Mouse (Mus musculus) midbrain, embryonic 11.5 days (tissue): ENCODE data around the gene Mum1. TPM values are rescaled to one million over a fixed set of nuclear protein-coding genes. Genes with fewer than 3 reads are reported as not detected.

Experiments used
- ATAC-seq: fragments of 200-750 bp; cut with Nextera tagmentation; 2 replicates; pipeline ENCODE4 v1.8.0; 2017; ENCODE audit warnings: moderate TSS enrichment, moderate library complexity; ENCODE audit not compliant: low FRiP score
- DNase-seq: peaks from one replicate; pipeline ENCODE4 v3.0.0; 2015; ENCODE audit warnings: low spot score; ENCODE audit errors: missing footprints
- H3K27ac ChIP-seq: fragments of 300-500 bp; sonication (generic); 2 replicates; pipeline ENCODE4 v1.5.1; 2014; ENCODE audit warnings: low read depth, low read length
- H3K27me3 ChIP-seq: fragments of 300-500 bp; sonication (generic); 2 replicates; pipeline ENCODE4 v1.6.1; 2014; ENCODE audit warnings: mild to moderate bottlenecking, low read length, moderate library complexity, mixed read lengths; ENCODE audit not compliant: control insufficient read depth, insufficient read depth
- H3K36me3 ChIP-seq: fragments of 300-500 bp; sonication (generic); 2 replicates; pipeline ENCODE4 v1.6.1; 2014; ENCODE audit warnings: mild to moderate bottlenecking, low read length, moderate library complexity, mixed read lengths; ENCODE audit not compliant: control insufficient read depth, insufficient read depth
- H3K4me1 ChIP-seq: fragments of 300-500 bp; sonication (generic); 2 replicates; pipeline ENCODE4 v1.6.1; 2014; ENCODE audit warnings: low read length; ENCODE audit not compliant: control insufficient read depth, insufficient read depth
- H3K4me2 ChIP-seq: fragments of 300-500 bp; sonication (generic); 2 replicates; pipeline ENCODE4 v1.6.1; 2014; ENCODE audit warnings: mild to moderate bottlenecking, moderate library complexity
- H3K4me3 ChIP-seq: fragments of 300-500 bp; sonication (generic); 2 replicates; pipeline ENCODE4 v1.5.1; 2014; ENCODE audit warnings: low read depth, low read length
- H3K9ac ChIP-seq: fragments of 300-500 bp; sonication (generic); 2 replicates; pipeline ENCODE4 v1.6.1; 2014; ENCODE audit warnings: low read length
- H3K9me3 ChIP-seq: fragments of 300-500 bp; sonication (generic); 2 replicates; pipeline ENCODE4 v1.6.1; 2016; ENCODE audit warnings: low read length; ENCODE audit not compliant: control insufficient read depth
- WGBS: fragments of 180-500 bp; shearing (Covaris S2); extraction: QIAGEN DNeasy Blood & Tissue Kit; methylation state at CpG from one replicate; pipeline ENCODE4 v1.1.7; 2014; 5-methylcytosine and 5-hydroxymethylcytosine counted together
- polyA plus RNA-seq: library from polyadenylated mRNA; unstranded; fragments of >200 nt; fragmentation: Nextera tagmentation; extraction: Ambion mirVana; gene quantifications from 2 replicates; pipeline ENCODE4 v1.2.1, GENCODE M21; 2014

Mum1 gene
- polyA plus RNA-seq, 1 experiment from 2014 or later, result 142 TPM

- WGBS, result 87% methylated on average over 5 of the region's 5 CpGs
- Histone ChIP-seq H3K4me1 (peaks cover 26% of the 10 kb centered on the region), H3K4me2 (no peak overlapping the region), H3K9ac (no peak overlapping the region), H3K27ac (no peak overlapping the region), H3K36me3 (peaks cover 8% of the 10 kb centered on the region), H3K4me3 (no peak overlapping the region), H3K9me3 (no peaks in the 10 kb centered on the region), H3K27me3 (no peaks in the 10 kb centered on the region)
- ATAC-seq (no peak), DNase-seq (no peak)
Observed at GRCm38 (mm10) chr10:80271186-80271843, 45.1 kb downstream of the Mum1 start.

GRCm38 (mm10) chr10:80271870-80272585, 45.8 kb downstream of the Mum1 start:
- ATAC-seq, result no peak
- no peak overlapping the region for H3K4me3 ChIP-seq
- no peaks in the 10 kb centered on the region for H3K27me3 ChIP-seq
- H3K4me1 ChIP-seq, result peaks cover 19% of the 10 kb centered on the region
- H3K27ac ChIP-seq, result no peak overlapping the region
- H3K36me3 ChIP-seq, result peaks cover 13% of the 10 kb centered on the region
- 89% methylated on average over 8 of the region's 8 CpGs for WGBS
- H3K4me2 ChIP-seq, result no peak overlapping the region
- H3K9me3 ChIP-seq, result no peaks in the 10 kb centered on the region
- H3K9ac ChIP-seq, result no peak overlapping the region
- DNase-seq, result no peak

GRCm38 (mm10) chr10:80273847-80274246, 47.6 kb downstream of the Mum1 start:
- peaks cover 6% of the 10 kb centered on the region; the same call in 1 of the 2 replicates for H3K4me1 ChIP-seq
- DNase-seq (no peak), ATAC-seq (no peak)
- H3K27ac ChIP-seq, result no peak overlapping the region
- H3K9ac ChIP-seq, result no peak overlapping the region
- 94% methylated on average over 3 of the region's 3 CpGs for WGBS
- no peaks in the 10 kb centered on the region for H3K27me3 ChIP-seq
- H3K4me3 ChIP-seq, result no peak overlapping the region
- H3K4me2 ChIP-seq, result no peak overlapping the region
- no peaks in the 10 kb centered on the region for H3K9me3 ChIP-seq
- H3K36me3 ChIP-seq, result peaks cover 28% of the 10 kb centered on the region

- ATAC-seq, result no peak
- WGBS, result 89% methylated on average over 5 of the region's 5 CpGs
Observed at GRCm38 (mm10) chr10:80276238-80276637, 50.0 kb downstream of the Mum1 start.

DNA sequence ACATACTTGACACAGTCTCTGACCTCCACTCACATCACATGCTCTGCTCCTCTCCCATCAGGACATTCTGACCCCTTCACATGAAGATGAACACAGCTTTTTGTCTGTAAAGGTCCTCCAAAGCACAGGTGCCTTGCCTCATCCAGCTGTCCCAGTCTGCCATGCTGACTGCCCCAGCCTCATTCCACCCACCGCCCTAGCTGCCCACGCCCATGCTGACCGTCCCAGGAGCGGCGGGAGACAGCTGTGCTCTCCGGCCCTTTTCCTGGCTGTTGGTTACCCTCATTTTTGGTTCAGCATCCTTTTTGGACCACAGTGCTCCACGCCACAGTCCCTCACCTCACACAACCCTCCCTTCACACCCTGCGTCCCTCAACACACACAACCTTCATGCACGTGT, 52.2 kb downstream of the Mum1 start:
- Histone ChIP-seq H3K9ac (no peak overlapping the region), H3K27me3 (no peaks in the 10 kb centered on the region), H3K36me3 (peaks cover 42% of the 10 kb centered on the region), H3K4me1 (no peaks in the 10 kb centered on the region), H3K4me3 (no peak overlapping the region), H3K27ac (no peak overlapping the region), H3K4me2 (no peak overlapping the region), H3K9me3 (no peaks in the 10 kb centered on the region)
- ATAC-seq (no peak), DNase-seq (no peak)
- WGBS, result 93% methylated on average over 9 of the region's 9 CpGs

More at GRCm38 (mm10) chr10:80276238-80276637, 50.0 kb downstream of the Mum1 start:
- no peaks in the 10 kb centered on the region for H3K4me1 ChIP-seq
- no peak overlapping the region for H3K9ac ChIP-seq
- peaks cover 37% of the 10 kb centered on the region for H3K36me3 ChIP-seq
- H3K27me3 ChIP-seq, result no peaks in the 10 kb centered on the region
- DNase-seq, result no peak
- H3K4me2 ChIP-seq, result no peak overlapping the region
- no peaks in the 10 kb centered on the region for H3K9me3 ChIP-seq
- H3K27ac ChIP-seq, result no peak overlapping the region
- H3K4me3 ChIP-seq, result no peak overlapping the region

DNA sequence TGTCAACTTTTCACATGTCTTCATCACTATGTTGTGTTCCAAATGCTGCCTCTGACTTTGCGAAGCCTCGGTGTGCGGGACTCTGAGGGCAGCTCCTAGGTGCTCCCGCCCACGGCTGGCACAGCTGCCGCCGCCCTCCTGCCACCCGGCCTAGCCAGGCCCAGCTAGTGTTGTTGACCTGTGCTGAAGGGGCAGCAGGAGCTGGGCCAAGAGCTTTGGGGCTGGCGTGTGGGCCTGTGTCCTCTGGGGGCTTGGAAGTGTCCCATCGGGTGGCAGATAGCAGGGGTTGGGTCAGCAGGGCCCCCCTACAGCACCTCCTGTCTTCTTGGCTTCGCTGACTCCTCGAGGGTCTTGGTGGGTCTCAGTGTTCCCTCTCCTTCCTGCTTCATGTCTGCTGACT, 53.0 kb downstream of the Mum1 start:
- peaks cover 48% of the 10 kb centered on the region for H3K36me3 ChIP-seq
- no peaks in the 10 kb centered on the region for H3K4me1 ChIP-seq
- no peaks in the 10 kb centered on the region for H3K9me3 ChIP-seq
- ATAC-seq, result no peak
- H3K4me3 ChIP-seq, result no peak overlapping the region
- no peak for DNase-seq
- H3K4me2 ChIP-seq, result no peak overlapping the region
- 92% methylated on average over 12 of the region's 12 CpGs for WGBS
- H3K9ac ChIP-seq, result no peak overlapping the region
- no peak overlapping the region for H3K27ac ChIP-seq
- no peaks in the 10 kb centered on the region for H3K27me3 ChIP-seq

DNA sequence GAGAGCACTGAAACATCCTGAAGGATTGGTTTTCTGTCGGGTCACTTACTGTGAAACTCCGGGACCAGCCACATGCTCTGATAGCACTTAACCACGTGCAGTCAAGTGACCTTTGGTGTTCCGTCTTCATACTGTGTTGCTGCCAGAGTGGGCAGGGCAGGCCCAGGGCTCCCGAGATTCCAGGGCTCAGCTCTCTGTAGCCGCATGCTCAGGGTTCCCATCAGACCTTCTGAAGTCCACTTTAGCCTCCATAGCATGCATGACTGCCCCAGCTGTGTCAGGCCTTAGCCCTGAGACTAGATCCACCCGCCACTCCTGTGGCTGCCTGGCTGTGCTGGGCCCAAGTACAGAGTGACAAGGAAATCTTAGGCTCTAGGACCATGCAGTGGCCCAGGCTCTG, 55.1 kb downstream of the Mum1 start:
- peaks cover 57% of the 10 kb centered on the region for H3K36me3 ChIP-seq
- WGBS, result 82% methylated on average over 7 of the region's 7 CpGs
- H3K4me1 ChIP-seq, result no peaks in the 10 kb centered on the region
- no peak overlapping the region for H3K27ac ChIP-seq
- no peaks in the 10 kb centered on the region for H3K9me3 ChIP-seq
- no peak overlapping the region for H3K4me3 ChIP-seq
- DNase-seq (no peak), ATAC-seq (no peak)
- no peak overlapping the region for H3K4me2 ChIP-seq
- no peak overlapping the region for H3K9ac ChIP-seq
- H3K27me3 ChIP-seq, result no peaks in the 10 kb centered on the region

DNA sequence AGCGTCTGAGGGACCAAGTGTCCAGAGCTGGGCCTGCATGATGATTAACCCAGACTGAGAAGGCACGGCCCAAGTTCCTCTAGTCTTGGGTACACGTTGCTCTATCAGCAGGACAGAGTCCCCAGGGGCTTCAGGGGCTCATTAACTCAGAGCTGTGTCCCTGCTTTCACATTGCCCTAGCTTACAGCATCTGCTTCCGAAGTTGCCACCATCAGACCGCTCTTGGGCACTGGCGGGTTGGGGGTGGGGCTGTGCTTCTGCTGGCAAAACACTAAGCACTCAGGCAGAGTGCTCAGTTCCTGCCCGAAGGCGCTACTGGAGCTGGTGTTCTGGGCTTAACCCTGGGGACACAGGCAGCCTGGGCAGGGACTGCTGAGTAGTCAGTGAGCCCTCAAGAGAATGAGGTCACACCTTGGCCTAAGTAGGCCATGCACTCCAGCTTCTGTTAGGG, 55.7 kb downstream of the Mum1 start:
- Histone ChIP-seq H3K27me3 (no peaks in the 10 kb centered on the region), H3K9me3 (no peaks in the 10 kb centered on the region), H3K9ac (no peak overlapping the region), H3K4me3 (no peak overlapping the region), H3K36me3 (peaks cover 54% of the 10 kb centered on the region), H3K4me2 (no peak overlapping the region), H3K27ac (no peak overlapping the region), H3K4me1 (no peaks in the 10 kb centered on the region)
- DNase-seq, result no peak
- WGBS, result 92% methylated on average over 8 of the region's 8 CpGs
- ATAC-seq, result no peak
